Mouse (Mus musculus) embryo, embryonic 10 days (tissue): ENCODE measurements around the gene Eno1.
"Not testable (repeated sequence)": the region's sequence is repeated elsewhere in the genome, so short reads cannot be mapped to it uniquely, and the experiment has no call there.

Source experiments
- DNase-seq: peaks from one replicate; pipeline ENCODE4 v3.0.0-alpha.2; 2015; ENCODE audit warnings: low spot score

Gene Eno1

DNA sequence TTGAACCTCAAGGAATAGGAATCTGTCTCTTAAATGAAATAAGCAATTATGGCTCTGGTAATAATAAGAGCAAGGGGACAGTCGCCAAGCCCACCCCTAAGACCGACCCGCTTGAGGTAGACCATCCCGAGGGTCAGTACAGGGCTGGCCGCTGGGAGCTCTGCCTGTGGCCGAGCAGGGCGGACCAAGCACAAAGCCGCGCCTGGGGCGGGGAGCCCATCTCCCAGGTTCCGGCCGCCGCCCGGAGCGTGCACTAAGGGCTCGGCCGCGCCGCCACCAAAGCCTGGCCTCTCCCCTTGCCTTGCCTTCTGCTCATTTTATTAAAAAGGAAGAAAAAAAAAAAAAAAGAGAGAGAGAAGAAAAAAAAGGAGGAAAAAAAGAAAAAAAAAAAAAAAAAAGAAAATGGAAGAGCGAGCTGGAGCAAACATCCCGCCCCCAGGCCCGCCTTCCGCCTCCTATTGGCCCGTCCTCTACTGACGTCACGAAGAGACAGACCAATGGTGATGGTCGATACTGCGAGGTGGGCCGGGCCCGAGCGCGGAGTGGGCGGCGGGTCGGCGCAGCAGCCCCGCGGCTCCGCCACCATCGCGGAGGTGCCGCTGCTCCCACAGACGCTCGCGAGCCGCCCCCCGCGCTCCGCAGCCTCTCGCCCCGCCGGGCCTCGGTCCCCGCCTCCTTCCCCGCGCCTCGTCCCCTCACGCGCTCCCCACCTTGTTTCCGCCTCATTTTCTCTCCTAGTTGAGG is 44.7 kb downstream of the Eno1 start, which contains the start of gene Rere:
Gene Rere, plus strand, starts transcription at position 629 of the 744 bp plus-strand sequence.
- peak; percentile 98 for DNase-seq

GRCm38 (mm10) chr4:150281891-150282630 is 45.5 kb downstream of the Eno1 start:
- DNase-seq, result peak; percentile 76

- no peak for DNase-seq
Measured at GRCm38 (mm10) chr4:150282631-150283334, 46.3 kb downstream of the Eno1 start.

GRCm38 (mm10) chr4:150283335-150283638 is 46.8 kb downstream of the Eno1 start:
- DNase-seq, result no peak

GRCm38 (mm10) chr4:150283993-150284392 is 47.5 kb downstream of the Eno1 start:
- DNase-seq, result peak; percentile 71

GRCm38 (mm10) chr4:150286980-150287379 is 50.5 kb downstream of the Eno1 start:
- no peak for DNase-seq

GRCm38 (mm10) chr4:150287463-150287862 is 50.9 kb downstream of the Eno1 start:
- DNase-seq, result not testable (repeated sequence)

- no peak for DNase-seq
Measured at GRCm38 (mm10) chr4:150291900-150292299, 55.4 kb downstream of the Eno1 start.

DNA sequence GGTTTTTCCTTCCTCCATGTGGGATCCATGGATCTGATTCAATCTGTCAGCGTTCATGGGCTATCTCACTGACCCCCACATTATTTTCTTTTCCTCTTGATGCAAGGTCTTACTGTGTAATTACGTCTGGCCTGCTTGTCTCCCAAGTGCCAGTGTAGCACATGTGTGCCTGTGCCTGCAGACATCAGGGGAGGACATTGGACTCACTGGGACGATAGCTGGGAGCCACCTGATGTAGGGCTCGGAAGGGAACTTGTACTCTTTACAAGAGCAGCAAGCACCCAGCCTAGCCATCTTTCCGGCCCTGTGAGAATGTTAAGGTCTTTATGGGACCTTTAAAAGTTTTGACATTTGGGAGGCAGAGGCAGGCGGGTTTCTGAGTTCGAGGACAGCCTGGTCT is 58.3 kb downstream of the Eno1 start:
- DNase-seq, result no peak

DNA sequence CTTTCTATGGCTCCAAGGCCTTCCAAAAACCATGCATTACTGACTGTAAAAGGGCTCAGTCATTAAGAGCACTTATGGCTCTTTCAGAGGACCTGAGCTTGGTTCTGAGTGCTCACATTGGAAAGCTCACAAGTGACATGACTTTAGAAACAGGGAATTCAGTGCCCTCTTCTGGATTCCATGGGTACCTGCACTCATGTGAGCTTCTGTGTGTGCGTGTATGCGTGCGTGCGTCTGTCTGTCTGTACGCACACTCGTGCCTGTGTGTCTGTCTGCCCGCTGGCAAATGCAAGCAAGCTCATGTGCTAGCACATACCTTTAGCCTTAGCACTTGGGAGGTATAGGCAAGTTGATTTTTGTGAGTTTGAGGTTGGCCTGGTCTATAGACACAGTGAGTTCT is 59.4 kb downstream of the Eno1 start:
- no peak for DNase-seq
